Mouse (Mus musculus): Measurements from ENCODE around the gene Arhgef16. TPM values are rescaled to one million over a fixed set of nuclear protein-coding genes. Genes with fewer than 3 reads are reported as not detected.
A peak's percentile ranks its signal among the peaks of the same experiment; 100 is the strongest.

Gene Arhgef16
- total RNA-seq, 2 experiments from 2014 or later = 1.6 to 1.9 TPM

GRCm38 (mm10) chr4:154294262-154294731 is 7.2 kb downstream of the Arhgef16 start:
- no peak for DNase-seq (ENCODE audit: low spot score in 2 of 2)

GRCm38 (mm10) chr4:154293735-154294201 is 7.7 kb downstream of the Arhgef16 start:
- DNase-seq (ENCODE audit: low spot score in 2 of 2) = no peak

DNA sequence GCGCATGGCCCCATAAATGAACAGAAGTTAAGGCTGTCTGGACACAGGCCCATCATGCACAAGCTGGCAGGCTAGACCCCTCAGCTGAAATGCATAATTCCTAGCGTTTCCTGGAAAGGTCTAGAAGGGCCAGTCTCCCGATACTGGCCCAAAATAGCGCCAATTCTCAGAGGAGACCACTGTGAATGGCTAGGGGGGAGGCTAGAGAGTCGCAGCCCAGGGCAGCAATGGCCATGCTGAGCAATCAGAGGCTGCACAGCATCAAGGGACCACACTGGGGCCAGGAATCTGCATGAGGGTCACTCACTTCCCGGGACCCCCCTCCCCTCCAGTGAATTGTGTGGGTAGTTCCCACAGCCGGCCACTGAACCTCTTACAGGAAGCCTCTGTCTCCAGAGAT is 17.8 kb downstream of the Arhgef16 start:
- DNase-seq (ENCODE audit: low spot score in 2 of 2) = no peak

GRCm38 (mm10) chr4:154279481-154279880 is 22.0 kb downstream of the Arhgef16 start:
- DNase-seq (ENCODE audit: low spot score in 2 of 2) = no peak

DNA sequence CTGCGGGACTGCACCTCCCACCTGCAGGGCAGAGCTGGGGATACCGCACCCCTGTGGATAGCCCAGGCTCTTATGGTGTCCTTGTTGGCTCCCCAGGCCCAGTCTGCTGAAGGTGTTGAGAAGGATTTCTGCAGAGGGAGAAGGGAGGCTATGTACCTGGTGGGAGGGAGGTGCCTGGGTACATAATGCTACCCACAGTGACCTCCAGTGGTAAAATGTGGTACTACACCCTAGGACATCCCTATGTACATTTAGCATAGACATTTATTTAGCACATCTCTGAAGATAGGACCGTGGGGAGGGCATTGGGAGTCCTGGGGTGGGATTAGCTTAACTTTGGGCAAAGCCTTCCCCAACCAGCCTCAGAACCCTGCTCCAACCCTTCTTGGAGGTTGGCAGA is 28.5 kb downstream of the Arhgef16 start:
- peak in 1 of 2 experiments; percentile 50 for DNase-seq (ENCODE audit: low spot score in 2 of 2)

GRCm38 (mm10) chr4:154269520-154269919 is 32.0 kb downstream of the Arhgef16 start:
- no peak for DNase-seq (ENCODE audit: low spot score in 2 of 2)

DNA sequence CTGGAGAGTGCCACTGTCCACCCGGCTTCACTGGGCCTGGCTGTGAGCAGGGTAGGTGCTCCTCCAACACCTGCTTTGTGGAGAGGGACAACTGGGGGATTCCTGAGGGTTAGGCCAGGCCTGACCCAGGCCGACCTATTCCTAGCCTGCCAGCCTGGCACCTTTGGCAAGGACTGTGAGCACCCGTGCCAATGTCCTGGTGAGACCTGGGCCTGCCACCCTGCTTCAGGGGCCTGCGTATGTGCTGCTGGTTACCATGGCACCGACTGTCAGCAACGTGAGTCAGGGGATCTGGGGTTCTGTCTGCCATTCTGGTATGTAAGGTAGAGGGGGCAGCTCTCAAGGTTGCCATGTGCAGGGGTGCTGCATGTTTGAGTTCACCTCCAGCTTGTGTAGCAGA is 34.0 kb downstream of the Arhgef16 start:
- no peak for DNase-seq (ENCODE audit: low spot score in 2 of 2)

- DNase-seq (ENCODE audit: low spot score in 2 of 2) = no peak
These were observed 39.4 kb downstream of the Arhgef16 start for GRCm38 (mm10) chr4:154262071-154262470.

GRCm38 (mm10) chr4:154260755-154261154 is 40.7 kb downstream of the Arhgef16 start:
- DNase-seq (ENCODE audit: low spot score in 2 of 2) = no peak

- no peak for DNase-seq (ENCODE audit: low spot score in 2 of 2)
These were observed 48.8 kb downstream of the Arhgef16 start for GRCm38 (mm10) chr4:154252537-154253255.

DNA sequence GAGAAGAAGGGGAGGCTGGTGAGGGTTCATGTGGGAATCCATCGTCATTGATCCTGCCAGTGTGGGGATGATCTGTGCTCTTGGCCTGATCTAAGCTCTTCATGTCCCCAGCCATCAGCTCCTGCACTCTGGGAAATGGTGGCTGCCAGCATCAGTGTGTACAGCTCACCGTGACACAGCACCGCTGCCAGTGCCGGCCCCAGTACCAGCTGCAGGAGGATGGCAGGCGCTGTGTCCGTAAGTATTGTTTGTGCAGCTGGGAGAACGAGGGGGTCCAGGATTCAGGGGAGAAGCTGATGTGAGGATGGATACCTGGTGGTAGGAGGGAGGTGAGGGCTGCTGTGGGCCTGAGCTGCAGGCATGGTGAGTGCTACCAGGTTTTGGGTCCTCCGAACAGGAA is 52.2 kb downstream of the Arhgef16 start:
- no peak for DNase-seq (ENCODE audit: low spot score in 2 of 2)

DNA sequence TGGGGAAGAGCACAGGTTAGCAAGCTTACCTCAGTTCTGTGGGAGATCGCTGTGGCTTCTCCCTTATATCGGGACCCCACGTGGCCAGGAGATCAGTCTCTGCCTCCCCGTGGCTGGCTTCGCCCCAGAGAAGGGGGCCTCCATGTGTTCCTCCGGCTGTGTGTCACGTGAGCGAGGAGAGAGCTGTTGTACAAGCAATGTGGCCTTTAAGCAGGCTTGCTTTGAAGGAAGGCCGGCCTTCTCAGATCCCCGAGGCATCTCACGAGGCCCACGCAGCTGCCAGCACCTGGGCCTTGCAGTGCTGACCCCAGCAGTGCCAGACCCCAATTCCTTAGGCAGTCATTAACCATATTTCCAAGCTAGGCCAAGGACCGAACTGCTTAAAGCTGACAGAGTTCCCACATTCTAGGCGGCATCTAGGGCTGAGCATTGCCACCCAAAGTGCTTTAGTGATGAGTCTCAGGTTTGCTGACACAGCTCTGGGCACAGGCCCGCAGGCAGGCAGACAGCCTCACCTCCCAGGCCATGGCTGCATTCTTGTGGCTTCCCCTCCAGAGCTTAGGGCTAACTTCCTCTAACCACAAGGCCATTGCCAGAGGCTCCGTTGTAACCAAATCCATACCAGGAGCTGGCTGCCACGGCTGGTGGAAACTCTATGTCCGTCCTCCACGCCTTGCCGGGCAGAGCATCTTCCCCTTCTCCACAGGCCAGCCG is 53.2 kb downstream of the Arhgef16 start:
- DNase-seq (ENCODE audit: low spot score in 2 of 2) = no peak

- DNase-seq (ENCODE audit: low spot score in 2 of 2) = peak in 1 of 2 experiments; percentile 45
These were observed 54.0 kb downstream of the Arhgef16 start for GRCm38 (mm10) chr4:154247207-154248091.

- peak; percentile 63 to 85 for DNase-seq (ENCODE audit: low spot score in 2 of 2)
These were observed 55.1 kb downstream of the Arhgef16 start for GRCm38 (mm10) chr4:154246115-154247040.

- DNase-seq (ENCODE audit: low spot score in 2 of 2) = no peak
These were observed 56.1 kb downstream of the Arhgef16 start for GRCm38 (mm10) chr4:154245342-154245741.

DNA sequence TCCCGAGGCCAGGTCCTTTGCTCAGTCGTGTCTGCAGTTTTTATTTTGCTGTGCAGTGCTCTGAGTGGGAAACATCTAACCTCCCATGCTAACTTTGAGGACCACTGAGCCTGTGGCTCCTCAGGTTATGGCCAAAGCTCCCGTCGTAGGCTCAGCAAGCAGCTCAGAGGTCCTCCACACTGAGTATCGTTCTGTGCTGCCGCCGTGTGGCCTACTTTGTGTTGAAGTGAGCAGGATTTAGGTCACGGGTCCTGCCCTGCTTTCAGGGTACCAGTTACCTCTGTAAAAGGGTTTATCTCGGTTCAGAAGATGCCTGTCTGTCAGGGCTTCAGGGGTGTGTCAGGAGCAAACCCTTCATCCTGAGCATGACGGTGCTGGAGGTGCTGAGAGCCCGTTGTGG is 60.9 kb downstream of the Arhgef16 start:
- no peak for DNase-seq (ENCODE audit: low spot score in 2 of 2)

DNA sequence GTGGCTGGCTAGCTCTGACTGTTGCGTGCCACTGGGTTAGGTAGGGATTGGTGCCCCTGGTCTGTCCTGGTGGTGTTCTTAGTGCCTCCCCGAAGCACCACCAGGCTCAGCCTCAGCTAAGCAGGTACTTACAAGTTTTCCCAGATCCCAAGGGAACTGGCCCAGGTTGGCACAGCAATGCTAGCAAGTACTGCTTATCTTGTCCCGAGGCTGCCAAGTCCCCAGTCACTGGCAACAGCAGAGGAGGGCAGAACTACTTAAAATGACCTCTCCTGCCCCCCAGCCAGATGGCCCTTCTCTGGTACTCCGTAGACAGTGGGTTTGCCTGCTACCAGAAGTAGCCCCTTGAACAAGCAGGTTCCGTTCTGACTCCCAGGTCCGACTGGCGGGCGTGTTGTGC is 62.3 kb downstream of the Arhgef16 start:
- DNase-seq (ENCODE audit: low spot score in 2 of 2) = no peak

DNA sequence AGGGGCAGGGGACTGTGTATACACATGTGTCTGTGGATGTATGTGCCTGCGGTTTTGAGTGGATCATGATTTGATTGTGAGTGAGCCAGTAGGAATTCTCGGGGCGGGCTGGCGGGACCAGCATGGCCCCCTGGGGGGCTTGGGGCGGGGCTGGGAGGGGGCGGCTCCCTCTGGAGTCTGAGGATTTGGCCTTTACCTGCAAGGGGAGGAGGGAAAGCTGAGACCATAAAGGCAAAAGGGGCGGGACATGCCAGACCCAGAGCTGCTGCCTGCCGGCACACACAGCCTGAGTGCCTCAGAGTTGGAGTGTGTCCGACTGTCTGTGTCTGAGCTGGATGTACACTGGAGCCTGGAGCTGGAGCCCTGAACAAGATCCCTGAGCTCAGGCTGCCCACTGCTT is 64.2 kb downstream of the Arhgef16 start:
- DNase-seq (ENCODE audit: low spot score in 2 of 2) = no peak

DNA sequence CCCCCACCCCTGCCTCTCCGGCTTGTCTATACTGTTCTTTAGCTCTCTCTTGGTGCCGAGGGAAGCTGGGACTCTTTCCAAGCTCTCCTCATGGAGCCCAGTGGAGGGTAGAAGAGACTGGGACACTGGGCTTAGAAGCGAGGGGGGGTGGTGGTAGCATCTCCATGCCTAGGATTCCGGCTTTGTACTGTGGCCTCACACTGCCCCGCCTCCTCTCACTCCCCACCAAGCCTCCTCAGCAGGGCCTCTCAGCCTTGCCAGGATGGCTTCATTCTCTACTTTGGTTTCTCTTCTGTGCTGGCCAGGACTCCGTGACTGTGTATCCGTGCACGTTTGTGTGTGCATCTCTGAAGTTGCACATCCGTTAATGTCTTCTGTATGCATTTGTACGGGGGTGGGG is 64.6 kb downstream of the Arhgef16 start:
- DNase-seq (ENCODE audit: low spot score in 2 of 2) = no peak

DNA sequence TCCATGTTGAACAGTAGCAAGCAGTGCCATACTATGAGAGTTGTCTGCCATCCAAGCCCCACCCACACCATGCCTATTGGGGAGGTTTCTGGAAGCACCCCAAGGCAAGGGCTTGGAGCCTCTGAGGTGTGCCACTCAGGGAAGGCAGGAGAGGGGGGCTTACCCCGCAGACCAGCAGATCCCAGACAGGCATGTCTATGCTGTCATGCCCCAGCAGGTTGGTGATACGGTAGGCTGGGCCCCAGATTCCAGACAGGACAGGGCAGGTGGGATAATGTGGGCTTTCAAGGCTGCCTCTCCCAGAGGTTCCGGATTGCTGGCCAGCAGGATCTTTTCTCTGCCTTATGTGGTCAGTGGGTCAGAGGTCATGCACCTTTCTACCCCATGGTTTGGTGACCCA is 65.5 kb downstream of the Arhgef16 start:
- no peak for DNase-seq (ENCODE audit: low spot score in 2 of 2)
